Mouse (Mus musculus) neural tube, postnatal 0 days (tissue): ENCODE measurements around the gene Rad54l2. TPM values are rescaled to one million over a fixed set of nuclear protein-coding genes. Genes with fewer than 3 reads are reported as not detected.

ENCODE experiments used
- polyA plus RNA-seq: library from polyadenylated mRNA; unstranded; fragments of >200 nt; fragmentation: Nextera tagmentation; extraction: Ambion mirVana; gene quantifications from 2 replicates; pipeline ENCODE4 v1.2.1, GENCODE M21; 2015

The Rad54l2 gene
- polyA plus RNA-seq: 3.9 and 5.0 TPM in 2 replicates

DNA sequence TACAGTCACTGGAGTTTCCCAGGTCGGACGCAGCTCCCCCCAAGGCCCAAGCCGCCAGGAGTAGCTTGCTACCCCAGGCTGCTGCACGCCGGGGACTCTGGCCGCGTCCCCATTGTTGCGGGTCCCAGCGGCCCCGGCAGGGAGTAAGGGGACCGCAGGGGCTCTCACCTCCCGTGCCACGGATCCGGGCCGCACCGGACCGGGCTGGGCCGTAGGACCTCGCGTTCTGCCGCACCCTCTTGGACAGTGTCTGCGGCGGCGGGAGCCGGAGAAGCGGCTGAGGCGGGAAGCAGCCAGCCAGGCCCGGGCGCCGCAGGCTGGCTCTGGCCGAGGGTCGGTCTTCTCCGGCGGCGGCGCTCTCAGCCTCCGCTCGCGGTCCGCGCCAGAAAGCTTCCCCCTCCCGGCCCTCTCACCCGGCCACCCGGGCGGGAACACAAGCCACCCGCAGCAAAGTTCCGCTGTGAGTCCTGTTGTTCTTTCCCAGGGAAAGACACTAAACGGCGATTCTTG, at the start of gene Rad54l2:
Gene Rad54l2, minus strand, starts transcription at position 383 of the 510 bp plus-strand sequence.

DNA sequence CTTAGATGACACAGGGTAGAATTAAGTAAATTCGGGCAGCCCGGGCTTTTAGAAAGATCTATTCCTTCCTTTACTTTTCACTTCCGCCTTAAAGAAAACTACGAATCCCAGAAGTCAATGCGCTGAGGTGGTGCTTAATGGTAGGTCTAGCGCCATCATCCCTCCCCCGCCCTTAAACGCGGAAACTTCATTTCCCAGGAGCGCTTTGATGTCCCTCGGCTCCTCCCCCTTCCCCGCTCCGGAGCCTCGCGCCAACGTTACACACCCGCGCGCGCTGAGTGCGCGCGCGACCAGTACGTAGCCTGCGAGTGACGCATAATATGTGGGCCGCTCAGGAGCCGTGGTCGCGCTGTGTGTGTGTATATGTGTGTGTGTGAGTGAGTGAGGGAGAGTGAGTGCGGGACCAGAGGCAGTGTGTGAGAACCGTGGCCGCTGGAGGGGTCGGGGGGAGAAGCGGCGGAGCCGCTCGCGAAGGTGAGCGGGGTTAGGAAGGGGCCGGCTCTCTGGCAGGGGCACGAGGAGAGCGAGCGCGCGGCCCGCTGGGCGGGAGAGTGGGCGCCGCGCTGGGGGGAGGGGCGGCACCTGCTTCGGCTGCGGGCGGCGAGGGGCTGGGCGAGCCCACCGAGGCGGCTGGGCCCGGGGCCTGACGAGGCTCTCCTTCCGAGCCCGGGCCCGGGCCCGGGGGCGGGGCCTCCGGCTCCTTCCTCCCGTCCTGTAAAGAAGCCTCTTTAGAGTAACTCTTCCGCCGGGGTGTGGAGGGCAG, 32.8 kb upstream of the Rad54l2 start, which contains the start of gene Dcaf1:
Gene Dcaf1, plus strand, starts transcription at position 257 of the 763 bp plus-strand sequence.

DNA sequence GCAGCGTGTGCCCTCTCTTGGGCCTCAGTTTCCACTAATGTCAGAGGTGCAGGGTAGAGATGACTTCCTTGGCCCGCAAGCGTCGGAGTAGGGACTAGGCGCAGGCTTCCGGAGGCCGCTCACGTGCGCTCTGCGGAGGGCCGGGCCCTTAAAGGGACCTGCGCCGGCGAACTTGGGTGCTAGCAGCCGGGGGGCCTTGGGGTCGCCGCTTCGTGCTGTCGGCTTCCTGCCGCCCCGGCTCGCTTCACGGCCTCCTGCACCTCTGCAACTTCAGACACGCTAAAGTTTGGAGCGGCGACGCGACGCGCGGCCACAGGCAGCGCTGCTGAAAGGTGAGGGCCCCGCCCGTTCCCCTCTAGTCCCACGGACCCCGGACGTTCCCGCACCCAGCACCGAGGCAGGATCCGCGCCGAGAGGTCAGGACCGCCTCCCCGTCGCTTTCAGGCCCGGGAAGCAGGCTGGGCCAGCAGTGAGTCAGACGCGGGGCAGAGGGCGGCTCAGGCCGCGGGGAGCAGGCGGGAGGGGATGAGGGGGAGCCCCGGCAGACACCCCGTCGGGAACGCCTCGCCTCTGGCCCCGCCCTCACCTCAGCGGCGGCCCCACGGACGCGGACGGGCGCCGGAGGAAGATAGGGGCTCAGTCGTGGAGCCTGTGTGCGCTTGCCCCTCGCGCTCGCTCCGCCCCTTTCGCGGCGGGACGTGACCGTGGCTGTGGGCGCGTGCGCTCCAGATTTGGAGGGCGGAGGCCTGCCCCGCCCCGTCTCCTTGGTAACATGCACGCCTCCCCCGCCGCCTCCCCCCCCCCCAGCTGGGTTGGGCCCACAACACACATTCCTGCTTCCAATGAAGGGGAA, 103.5 kb downstream of the Rad54l2 start, which contains the start of gene Tex264:
Gene Tex264, minus strand, starts transcription at position 679 of the 853 bp plus-strand sequence.

DNA sequence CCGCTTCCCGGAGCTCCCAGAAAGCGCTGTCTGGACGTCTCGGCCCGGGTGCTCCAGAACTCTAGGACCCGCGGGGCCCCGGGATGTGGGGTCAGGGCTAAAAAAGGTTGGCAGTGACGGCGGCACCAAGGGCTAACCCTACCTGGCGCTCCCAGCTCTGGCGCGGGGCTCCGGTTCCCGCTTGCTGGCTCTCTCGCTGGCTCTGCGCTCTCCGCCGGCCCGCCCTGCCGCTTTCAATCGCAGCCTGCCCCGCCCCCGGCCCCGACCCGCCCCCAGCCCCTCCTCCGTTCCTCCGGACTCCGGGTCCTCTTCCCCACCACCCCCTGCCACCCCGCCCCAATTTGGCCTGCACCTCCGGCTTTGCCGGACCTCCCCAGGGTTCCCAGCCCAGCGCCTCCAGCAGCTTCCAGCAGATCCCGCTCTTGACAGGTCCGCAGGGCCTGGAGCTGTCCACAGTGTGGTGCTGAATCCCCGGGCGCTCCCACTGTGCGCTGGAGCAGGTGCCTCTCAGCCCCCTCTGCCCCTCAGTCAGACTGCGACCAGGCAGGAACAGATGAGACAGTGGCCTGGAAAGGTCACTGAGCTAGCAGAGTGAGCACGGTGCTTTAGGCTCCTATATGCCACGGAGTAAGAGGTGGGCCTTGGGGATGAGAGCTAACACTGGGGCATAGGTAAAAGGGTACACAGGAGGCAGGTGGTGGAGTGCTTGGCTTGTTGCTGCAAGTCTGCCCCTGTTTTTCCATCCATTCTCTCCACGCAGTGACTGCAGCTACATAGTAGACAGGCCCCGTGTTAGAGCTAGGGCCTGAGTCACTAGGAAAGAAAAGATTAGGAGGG, 132.9 kb downstream of the Rad54l2 start, which contains the start of gene Grm2:
Gene Grm2, minus strand, starts transcription at position 199 of the 837 bp plus-strand sequence.

Other genes starting within 250 kb of the Rad54l2 start
- not detected in 2 replicates for gene Iqcf3, start 227.6 kb downstream of the Rad54l2 start, polyA plus RNA-seq
- not detected in 2 replicates for gene Iqcf4, start 218.2 kb downstream of the Rad54l2 start, polyA plus RNA-seq
- gene Iqcf6, start 162.6 kb downstream of the Rad54l2 start, polyA plus RNA-seq: not detected in 2 replicates
- 8.0 and 8.3 TPM in 2 replicates for gene Grm2, start 133.1 kb downstream of the Rad54l2 start, polyA plus RNA-seq
- 93.6 and 93.9 TPM in 2 replicates for gene Tex264, start 103.3 kb downstream of the Rad54l2 start, polyA plus RNA-seq
- 6.8 TPM in 2 replicates for gene Dcaf1, start 32.7 kb upstream of the Rad54l2 start, polyA plus RNA-seq
- gene Rbm15b, start 98.2 kb upstream of the Rad54l2 start, polyA plus RNA-seq: 11.4 and 16.4 TPM in 2 replicates
- 143 and 144 TPM in 2 replicates for gene Manf, start 102.8 kb upstream of the Rad54l2 start, polyA plus RNA-seq